Mouse (Mus musculus): ENCODE measurements around the gene Exph5.

- TF ChIP-seq CTCF (IDR thresholded peaks at IDR 0.05; ENCODE audit: borderline replicate concordance, insufficient read depth, low read depth, low read length) (no peak), POLR2A (IDR thresholded peaks at IDR 0.05; ENCODE audit: borderline replicate concordance, insufficient read depth, low read length) (no peak)
Observed at GRCm38 (mm10) chr9:53271281-53272022, 30.0 kb upstream of the Exph5 start.

All from cerebellum, adult 2 months (tissue).